Mouse (Mus musculus): ENCODE data around the gene Cntnap5c. TPM values are rescaled to one million over a fixed set of nuclear protein-coding genes. Genes with fewer than 3 reads are reported as not detected.
A peak's percentile ranks its signal among the peaks of the same experiment; 100 is the strongest.

The Cntnap5c gene
- total RNA-seq, 2 experiments from 2014 or later, result not detected

DNA sequence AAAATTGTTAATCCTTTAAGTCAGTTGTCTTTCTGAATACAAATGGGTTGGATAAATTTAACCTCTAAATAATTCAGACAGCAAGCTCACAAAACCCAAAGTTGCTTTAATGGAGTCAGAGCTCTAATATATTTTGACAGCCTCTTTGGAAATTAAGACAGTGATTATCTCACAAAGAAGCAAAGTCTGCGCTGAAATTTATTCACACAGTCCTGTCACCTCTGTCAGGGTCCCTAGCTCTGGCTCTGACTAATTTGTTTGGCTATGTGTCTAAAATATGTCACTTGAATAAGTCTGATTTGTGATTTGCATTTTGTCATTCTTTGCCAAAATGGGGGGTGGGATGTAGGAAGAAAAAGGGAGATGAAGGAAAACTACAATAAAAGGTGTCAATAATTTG lies 234.0 kb downstream of the Cntnap5c start:
- no peak for DNase-seq

DNA sequence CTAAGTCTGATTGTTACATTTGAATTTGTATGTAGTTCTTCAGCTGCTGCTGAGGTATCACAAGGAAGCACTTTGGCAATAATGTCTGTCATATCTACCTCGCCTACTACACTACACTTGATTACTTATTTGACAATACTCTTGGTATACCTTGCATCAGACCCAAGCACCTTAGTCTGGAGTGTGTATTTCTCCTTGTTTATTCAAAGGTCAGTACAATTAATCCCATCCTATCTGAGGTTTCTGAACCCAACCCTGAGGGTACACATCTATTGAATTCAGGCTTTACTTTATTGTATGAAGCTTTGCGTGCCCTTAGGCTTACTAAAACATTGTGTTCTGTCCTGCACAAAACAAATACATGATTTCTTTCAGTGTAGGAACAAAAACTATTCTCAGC lies 235.1 kb downstream of the Cntnap5c start:
- no peak for DNase-seq

DNA sequence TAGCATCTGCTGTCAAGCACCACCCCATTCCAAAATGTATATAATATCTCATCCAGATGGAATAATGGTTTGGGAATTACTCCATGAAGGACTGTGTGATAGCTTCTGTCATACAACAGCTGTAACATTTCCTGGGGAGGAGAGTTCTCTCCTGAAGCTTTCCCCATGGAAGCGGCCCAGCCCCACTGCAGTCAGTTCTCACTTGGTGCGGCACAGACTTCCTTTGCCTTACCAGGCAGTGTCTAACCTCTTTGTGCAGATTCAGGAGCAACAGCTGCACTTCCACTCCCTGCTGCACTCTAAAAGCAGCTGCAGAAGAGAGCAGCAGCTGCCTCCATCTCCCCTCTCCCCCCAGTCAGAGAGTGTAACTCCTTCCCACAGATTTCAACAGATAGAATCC lies 271.8 kb downstream of the Cntnap5c start:
- no peak for DNase-seq

DNA sequence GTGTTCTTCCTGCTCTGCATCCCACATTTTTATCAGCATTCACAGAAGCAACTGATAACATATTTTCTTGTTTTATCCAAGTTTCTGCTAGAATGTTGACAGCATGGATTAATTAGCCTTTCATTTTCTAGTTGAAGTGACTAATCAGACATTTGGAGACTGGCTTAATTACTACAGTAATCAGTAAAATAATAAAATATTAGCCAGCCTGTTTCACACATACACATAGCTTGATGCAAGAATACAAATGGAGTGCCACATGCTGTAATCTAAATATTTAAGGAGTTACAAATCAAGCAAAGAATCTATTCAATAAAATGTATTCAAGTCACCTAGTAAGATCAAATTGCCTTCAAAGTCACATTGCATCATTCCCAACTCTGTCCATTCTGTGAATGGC lies 275.8 kb downstream of the Cntnap5c start:
- no peak for DNase-seq

DNA sequence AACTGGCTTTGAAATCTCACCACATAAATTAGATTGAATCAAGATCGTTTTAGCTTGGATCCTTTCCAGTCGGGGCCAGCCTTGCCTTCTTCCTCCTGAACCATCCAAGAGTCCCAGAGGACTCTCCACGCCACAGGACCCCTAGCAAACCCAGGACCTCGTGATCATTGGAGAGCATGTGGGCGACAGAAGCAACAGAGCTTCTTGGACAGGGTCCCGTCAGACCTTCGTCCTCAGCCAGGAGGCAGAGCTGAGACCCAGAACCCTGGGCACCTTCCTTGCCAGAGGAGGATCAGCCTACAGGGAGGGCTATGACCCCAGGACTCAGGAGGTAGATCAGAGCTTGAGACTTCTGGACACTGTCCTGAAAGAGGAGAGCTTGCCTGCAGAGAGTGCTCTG lies 300.5 kb downstream of the Cntnap5c start:
- DNase-seq, result no peak

DNA sequence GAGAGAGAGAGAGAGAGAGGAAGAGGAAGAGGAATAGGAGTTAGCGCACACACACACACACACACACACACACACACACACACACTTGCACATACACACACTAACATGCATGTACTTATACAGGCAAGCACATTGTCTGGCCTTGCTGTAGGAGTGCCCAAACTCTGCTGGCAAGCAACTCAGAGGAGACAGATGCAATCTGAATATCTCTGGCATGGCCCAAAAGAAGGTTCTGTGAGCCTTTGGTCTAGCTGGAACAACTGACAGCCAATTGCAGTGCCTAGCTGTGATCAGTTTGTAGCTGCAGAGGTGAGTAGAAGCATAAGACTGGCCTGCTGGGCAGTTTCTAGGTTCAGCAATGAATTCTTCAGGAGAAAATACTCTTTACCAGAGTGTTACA lies 313.3 kb downstream of the Cntnap5c start:
- DNase-seq, result peak; percentile 4

DNA sequence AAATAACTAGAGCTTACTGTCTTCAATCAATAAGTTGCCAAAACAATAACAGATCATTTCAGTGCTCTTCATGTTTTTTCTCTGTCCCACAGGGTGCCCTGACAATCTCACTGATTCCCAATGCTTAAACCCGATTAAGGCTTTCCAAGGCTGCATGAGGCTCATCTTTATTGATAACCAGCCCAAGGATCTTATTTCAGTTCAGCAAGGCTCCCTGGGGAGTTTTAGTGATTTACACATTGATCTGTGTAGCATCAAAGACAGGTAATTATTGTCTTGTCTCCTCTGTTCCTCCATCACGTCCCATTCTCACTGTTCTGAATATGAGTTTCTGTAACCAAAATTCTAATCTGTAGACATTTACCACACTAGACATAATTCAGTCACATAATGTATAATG lies 335.1 kb downstream of the Cntnap5c start:
- no peak for DNase-seq

DNA sequence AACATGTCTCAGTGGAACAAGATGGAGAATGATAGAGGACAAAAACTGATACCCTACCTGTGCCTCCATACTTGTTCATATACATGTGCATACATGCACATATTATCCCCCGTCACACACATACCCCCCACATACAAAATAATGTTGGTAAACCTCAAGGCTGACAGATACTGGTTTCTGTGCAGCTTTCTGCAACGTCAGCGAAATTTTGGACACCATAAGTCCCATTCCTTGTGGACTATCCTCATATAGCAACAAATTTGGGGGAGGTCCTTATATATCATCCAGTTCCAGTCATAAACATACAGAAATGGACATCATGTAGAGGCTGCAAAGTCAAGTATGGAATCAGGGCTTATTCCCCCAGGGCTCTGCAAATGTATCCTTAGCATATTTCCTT lies 338.5 kb downstream of the Cntnap5c start:
- no peak for DNase-seq

DNA sequence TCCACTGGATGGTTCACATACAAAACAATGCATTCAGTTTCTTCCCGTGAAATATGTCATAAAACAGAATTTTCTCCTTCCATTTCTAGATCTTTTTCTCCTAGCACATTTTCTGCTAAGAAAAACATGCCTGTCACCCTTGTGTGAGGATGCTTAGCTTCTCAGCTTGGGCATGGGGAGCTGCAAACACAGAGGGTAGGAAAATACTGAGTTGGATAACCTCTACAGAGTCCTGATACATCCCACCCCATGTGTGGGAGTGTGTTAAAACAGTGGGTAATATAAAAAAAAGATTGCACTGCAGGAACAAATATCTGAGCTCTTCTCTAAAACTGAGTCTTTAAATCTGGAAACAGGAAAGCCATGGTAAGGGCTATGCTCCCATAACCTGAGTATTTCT lies 339.0 kb downstream of the Cntnap5c start:
- DNase-seq, result no peak

DNA sequence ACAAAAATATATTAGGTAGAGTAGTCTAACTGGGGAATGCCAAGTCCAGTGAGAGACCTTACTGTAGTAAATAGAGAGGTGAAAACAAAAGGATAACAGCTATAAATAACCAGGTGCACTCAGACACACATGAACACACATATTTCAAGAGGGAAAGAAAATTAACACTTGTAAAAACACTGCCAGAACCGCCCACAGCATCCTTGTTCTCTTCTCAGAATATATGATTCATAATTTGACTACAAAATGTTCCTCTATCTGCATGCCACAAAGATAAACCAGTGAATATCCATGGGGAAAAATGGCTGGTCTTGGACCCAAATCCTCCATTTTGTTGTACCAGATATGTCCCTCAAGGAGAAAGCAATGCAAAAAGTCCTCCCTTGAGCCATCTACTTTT lies 417.8 kb downstream of the Cntnap5c start:
- no peak for DNase-seq

DNA sequence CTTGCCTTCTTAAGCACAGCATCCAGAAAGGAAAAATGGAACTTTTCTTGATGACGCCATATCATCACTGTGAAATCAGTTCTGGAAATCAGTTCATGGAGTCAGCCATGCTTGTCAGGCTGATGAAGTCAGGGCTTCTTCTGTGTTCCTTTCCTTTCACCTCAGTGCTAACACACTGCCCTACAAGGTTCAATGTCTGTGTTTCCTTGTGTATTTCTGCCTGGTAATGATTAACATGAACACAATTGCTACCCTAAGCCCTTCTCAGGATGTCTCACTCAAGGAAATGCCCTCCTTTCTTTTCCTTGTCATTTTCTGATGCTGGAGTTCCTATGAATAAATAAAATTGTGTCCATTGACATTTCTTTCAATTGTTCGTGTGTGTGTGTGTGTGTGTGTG lies 431.8 kb downstream of the Cntnap5c start:
- no peak for DNase-seq

DNA sequence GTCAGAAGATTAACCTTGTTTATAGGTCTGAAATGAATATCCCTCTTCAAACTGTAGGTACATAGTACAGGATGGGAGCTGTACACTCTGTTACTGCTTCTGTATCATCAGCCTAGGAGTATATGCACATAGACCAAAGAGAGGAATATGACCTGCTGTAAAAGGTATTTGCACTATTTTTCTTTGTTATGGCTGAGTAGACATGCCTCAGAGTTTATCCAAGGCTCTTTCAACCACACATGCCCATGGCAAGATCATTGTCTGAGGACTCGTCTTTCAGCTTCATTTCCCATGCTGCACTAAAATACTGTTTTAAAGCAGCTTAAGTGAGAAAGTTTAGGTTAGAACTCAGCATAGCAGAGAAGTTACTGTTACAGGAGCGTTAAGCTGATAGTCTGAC lies 498.7 kb downstream of the Cntnap5c start:
- no peak for DNase-seq

DNA sequence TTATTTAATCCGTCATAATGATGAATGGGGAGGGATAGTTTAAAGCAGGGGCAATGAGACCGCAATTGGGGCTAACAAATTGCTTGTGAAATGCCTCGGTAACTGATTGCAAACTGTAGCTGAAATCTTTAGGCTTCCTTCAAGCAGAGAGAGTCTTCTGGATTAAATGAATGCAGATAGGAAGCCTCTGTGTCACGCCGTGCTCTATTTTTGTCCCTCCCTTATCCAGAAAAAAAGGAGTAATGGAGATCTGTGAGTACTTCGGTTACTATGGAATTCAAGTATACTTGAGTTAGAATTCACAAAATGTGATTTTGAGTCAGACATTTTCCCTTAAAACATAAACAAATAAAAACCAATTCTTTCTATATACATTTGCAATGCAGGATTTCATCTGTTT lies 581.9 kb downstream of the Cntnap5c start:
- no peak for DNase-seq

DNA sequence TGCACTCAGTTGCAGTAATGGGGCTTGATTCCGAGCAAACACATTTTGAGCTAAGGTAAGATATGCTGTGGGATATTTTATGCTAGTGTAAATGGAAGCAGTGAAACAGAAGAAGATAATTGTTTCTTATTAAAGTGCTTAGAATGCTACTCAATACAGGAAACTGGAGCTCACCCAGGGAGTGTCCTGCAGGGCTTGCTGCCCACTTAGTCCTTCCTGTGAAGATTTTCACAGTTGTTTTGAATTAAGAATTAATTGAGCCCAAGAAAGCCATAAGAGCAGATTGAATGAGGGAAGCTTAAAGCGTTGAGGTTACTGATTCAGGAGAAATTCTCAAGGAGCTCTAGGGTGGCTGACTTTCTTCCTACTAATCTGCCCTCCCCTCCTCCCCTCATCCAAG lies 586.9 kb downstream of the Cntnap5c start:
- DNase-seq, result no peak

DNA sequence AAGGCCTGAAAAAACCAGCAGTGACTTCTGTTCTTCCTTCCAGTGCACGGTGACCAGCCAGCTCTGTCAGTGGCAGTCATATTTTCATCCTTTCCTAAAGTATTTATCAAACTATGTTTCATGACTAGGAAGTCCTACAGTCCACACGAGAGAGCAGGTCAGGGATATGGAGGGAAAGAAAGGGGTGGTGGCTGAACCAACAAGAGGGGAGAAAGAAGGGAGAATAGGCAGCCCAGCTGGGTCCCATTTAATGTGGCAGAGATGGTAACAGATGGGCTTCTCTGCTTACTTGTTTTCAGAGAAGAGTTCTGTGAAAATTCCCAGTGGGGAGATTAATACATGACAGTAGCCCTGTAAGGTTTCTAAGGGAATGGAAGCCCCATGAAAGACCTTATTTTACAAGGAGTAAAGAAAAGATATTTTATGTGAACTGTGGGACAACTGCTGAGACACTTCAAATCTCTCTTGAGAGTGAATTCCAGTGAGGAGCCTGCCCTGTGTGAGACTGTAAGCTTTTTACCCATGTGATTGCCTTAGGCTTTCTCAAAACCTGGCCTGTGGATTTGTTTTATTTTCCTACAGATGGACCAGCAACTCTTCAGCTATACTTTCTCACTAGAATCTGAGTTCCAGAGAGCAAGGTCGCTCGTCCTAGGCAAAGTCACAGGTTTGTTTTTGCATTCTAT lies 594.4 kb downstream of the Cntnap5c start:
- DNase-seq, result no peak

DNA sequence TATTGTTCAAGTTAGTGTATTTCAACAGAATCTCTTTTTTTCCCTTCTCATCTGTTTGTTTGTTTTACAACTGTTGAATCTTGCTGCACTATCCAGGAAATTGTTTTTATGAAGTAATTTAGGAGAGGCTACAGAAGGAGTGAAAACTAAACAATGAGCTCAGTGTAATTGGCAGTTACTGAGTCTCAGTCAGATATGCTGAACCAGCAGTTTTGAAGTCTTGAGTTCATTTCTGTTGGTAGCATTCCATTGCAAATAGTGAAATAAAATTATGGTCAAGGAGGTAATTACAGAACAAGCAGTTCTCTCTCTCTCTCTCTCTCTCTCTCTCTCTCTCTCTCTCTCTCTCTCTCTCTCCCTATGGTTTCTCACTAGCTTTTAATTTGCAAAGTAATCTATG lies 600.7 kb downstream of the Cntnap5c start:
- DNase-seq, result no peak

DNA sequence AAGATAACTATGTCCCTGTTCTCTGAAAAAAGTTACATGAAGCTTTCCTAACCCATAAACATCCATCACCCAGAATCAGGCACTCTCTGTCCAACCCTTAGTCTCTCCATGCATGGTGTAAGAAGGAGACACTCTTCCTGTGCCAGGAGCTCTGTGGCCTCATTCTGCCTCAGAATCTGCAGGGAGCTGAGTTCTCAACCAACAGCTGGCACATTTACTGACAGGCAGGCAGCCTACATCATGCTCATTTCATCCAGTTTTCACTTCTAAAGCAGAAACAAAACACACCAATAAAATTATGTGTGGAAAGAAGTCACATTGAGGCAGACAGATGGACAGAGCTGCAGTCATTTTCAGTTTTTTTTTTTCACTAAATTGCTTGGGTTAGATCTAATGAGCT lies 638.4 kb downstream of the Cntnap5c start:
- no peak for DNase-seq

DNA sequence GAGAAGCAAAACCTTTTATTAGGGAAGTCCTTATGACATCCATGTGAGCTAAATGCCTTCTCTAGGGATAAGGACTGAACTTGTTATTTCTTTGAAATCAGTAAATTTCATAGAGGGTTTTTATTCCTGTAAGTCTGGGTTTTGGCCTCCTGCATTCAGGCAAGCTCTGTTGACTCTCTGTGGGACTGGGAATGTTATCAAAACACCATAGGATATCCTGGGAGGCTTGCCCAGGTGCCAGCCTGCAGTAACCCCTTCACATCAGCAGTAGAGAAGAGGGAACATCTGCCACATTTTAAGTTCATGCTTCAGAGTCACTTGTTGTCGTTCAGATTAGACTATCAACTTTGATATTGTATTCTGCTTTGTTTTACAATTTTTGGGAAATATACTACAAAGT lies 639.4 kb downstream of the Cntnap5c start:
- DNase-seq, result no peak

DNA sequence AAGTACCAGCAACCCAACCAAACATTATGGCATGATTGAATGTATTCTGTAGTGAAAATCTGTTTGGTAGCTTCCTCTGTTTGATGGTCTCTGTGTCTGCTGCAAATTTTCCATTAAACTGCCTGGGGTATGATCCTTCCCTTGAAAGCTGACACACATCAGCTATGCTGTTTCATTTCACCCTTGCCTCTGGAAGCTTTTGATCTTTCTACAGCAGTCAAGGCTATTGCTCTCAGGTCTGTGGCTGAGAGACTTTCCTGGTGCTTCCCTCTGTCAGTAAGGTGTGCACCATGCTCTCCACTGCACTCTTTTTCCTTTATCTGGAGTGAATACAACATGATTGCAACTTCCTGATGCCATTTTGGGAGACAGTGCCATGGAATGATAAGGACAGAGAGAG lies 668.1 kb downstream of the Cntnap5c start:
- DNase-seq, result no peak

Other genes starting within 250 kb of the Cntnap5c start
- gene Vmn2r120, start 224.1 kb upstream of the Cntnap5c start, total RNA-seq (2021), result not detected
- gene Gm21834, start 27.4 kb upstream of the Cntnap5c start, total RNA-seq (2021), result not detected

Measured in adrenal gland, postnatal 10 days (tissue).